Mouse (Mus musculus): ENCODE results near the gene 2310061I04Rik.

2310061I04Rik gene

GRCm38 (mm10) chr17:35916297-35917142 is 19.3 kb upstream of the 2310061I04Rik start, which contains the start of the genes Mrps18b and Ppp1r10:
Gene Mrps18b (minus strand): TSS chr17:35916389.
Gene Ppp1r10 (plus strand): TSS chr17:35916434.
- DNase-seq (ENCODE audit: low spot score): peak; percentile 100

GRCm38 (mm10) chr17:35915538-35916296 is 18.5 kb upstream of the 2310061I04Rik start:
- DNase-seq (ENCODE audit: low spot score): no peak

- DNase-seq (ENCODE audit: low spot score): no peak
These were observed 17.7 kb upstream of the 2310061I04Rik start for GRCm38 (mm10) chr17:35914975-35915374.

GRCm38 (mm10) chr17:35909919-35910369 is 12.7 kb upstream of the 2310061I04Rik start, which contains the start of gene Atat1:
Gene Atat1 (minus strand): TSS chr17:35910075.
- DNase-seq (ENCODE audit: low spot score): peak; percentile 89

- no peak for DNase-seq (ENCODE audit: low spot score)
These were observed 12.1 kb upstream of the 2310061I04Rik start for GRCm38 (mm10) chr17:35909186-35909918.

GRCm38 (mm10) chr17:35907609-35908008 is 10.4 kb upstream of the 2310061I04Rik start:
- no peak for DNase-seq (ENCODE audit: low spot score)

GRCm38 (mm10) chr17:35905587-35905986 is 8.4 kb upstream of the 2310061I04Rik start:
- DNase-seq (ENCODE audit: low spot score): no peak

- no peak for DNase-seq (ENCODE audit: low spot score)
These were observed 6.7 kb upstream of the 2310061I04Rik start for GRCm38 (mm10) chr17:35903992-35904355.

- no peak for DNase-seq (ENCODE audit: low spot score)
These were observed 6.2 kb upstream of the 2310061I04Rik start for GRCm38 (mm10) chr17:35903343-35903991.

GRCm38 (mm10) chr17:35900636-35901035 is 3.4 kb upstream of the 2310061I04Rik start:
- DNase-seq (ENCODE audit: low spot score): no peak

GRCm38 (mm10) chr17:35897644-35898573 is 678 bp upstream of the 2310061I04Rik start:
- DNase-seq (ENCODE audit: low spot score): peak; percentile 54

- no peak for DNase-seq (ENCODE audit: low spot score)
These were observed 9.5 kb downstream of the 2310061I04Rik start for GRCm38 (mm10) chr17:35887725-35888124.

GRCm38 (mm10) chr17:35883777-35884176 is 13.5 kb downstream of the 2310061I04Rik start:
- no peak for DNase-seq (ENCODE audit: low spot score)

GRCm38 (mm10) chr17:35882924-35883323 is 14.3 kb downstream of the 2310061I04Rik start:
- DNase-seq (ENCODE audit: low spot score): no peak

GRCm38 (mm10) chr17:35879245-35880057 is 17.8 kb downstream of the 2310061I04Rik start, which contains the start of gene Dhx16:
Gene Dhx16 (plus strand): TSS chr17:35879819.
- peak; percentile 91 for DNase-seq (ENCODE audit: low spot score)

- no peak for DNase-seq (ENCODE audit: low spot score)
These were observed 22.5 kb downstream of the 2310061I04Rik start for GRCm38 (mm10) chr17:35874721-35875120.

GRCm38 (mm10) chr17:35873774-35874519 is 23.3 kb downstream of the 2310061I04Rik start:
- DNase-seq (ENCODE audit: low spot score): peak; percentile 79

GRCm38 (mm10) chr17:35870884-35871696 is 26.1 kb downstream of the 2310061I04Rik start:
- DNase-seq (ENCODE audit: low spot score): no peak

All from testis, postnatal 14 days (tissue).